Mouse (Mus musculus): ENCODE measurements around the gene Zcchc24.

GRCm38 (mm10) chr14:25718471-25718870 lies 50.4 kb downstream of the Zcchc24 start:
- TF ChIP-seq CTCF (conservative IDR thresholded peaks at IDR 0.05; ENCODE audit: low read length) (no peak), NANOG (IDR thresholded peaks at IDR 0.05; ENCODE audit: borderline replicate concordance, low read length) (no peak), POU5F1 (IDR thresholded peaks at IDR 0.05; ENCODE audit: borderline replicate concordance, low read length) (no peak)

All from E14TG2a.4 (cell line).